Mouse (Mus musculus): ENCODE data around the gene Rnf167.
A peak's percentile ranks its signal among the peaks of the same experiment; 100 is the strongest.

GRCm38 (mm10) chr11:70654198-70654922 is 7.3 kb downstream of the Rnf167 start, which contains the start of gene Pfn1:
- TF ChIP-seq CTCF (IDR thresholded peaks at IDR 0.05), result no peak
- TF ChIP-seq POLR2A (IDR thresholded peaks at IDR 0.05; ENCODE audit: insufficient read depth, low read depth, low read length), result peak; percentile 86
